Mouse (Mus musculus) MEL (cell line): ENCODE data around the gene Kcnh1.

Source experiments
- BHLHE40 ChIP-seq: IDR thresholded peaks from 2 replicates; pipeline ENCODE4 v1.6.1; 2012; ENCODE audit warnings: low read depth, mild to moderate bottlenecking, inconsistent platforms, low read length, improper control_type of control experiment, borderline replicate concordance
- CHD1 ChIP-seq: IDR thresholded peaks from 2 replicates; pipeline ENCODE4 v1.6.1; 2012; ENCODE audit warnings: low read depth, mild to moderate bottlenecking, inconsistent platforms, low read length, improper control_type of control experiment
- CTCF ChIP-seq, 3 experiments: IDR thresholded peaks in 2 of 3; conservative IDR thresholded peaks in 1 of 3; 2 replicates each; pipeline ENCODE4 v1.5.1; 2011 to 2012; ENCODE audit warnings: low read length in 3 of 3, low read depth in 2 of 3, mild to moderate bottlenecking in 2 of 3, improper control_type of control experiment in 1 of 3, inconsistent platforms in 1 of 3, mixed read lengths in 1 of 3, moderate library complexity in 1 of 3; ENCODE audit not compliant: control insufficient read depth in 1 of 3, insufficient read depth in 1 of 3, poor library complexity in 1 of 3, severe bottlenecking in 1 of 3
- GATA1 ChIP-seq: IDR thresholded peaks from 2 replicates; pipeline ENCODE4 v1.6.1; 2011; ENCODE audit warnings: low read depth, low read length, improper control_type of control experiment
- POLR2A ChIP-seq, 2 experiments: IDR thresholded peaks; 2 replicates each; pipeline ENCODE4 v1.6.1; 2011 to 2012; ENCODE audit warnings: low read length in 2 of 2, mild to moderate bottlenecking in 2 of 2, control low read depth in 1 of 2, improper control_type of control experiment in 1 of 2, low read depth in 1 of 2, moderate library complexity in 1 of 2; ENCODE audit not compliant: control insufficient read depth in 1 of 2, insufficient read depth in 1 of 2, poor library complexity in 1 of 2
- SIN3A ChIP-seq: IDR thresholded peaks from 2 replicates; pipeline ENCODE4 v1.6.1; 2012; ENCODE audit warnings: low read length, improper control_type of control experiment, inconsistent platforms

DNA sequence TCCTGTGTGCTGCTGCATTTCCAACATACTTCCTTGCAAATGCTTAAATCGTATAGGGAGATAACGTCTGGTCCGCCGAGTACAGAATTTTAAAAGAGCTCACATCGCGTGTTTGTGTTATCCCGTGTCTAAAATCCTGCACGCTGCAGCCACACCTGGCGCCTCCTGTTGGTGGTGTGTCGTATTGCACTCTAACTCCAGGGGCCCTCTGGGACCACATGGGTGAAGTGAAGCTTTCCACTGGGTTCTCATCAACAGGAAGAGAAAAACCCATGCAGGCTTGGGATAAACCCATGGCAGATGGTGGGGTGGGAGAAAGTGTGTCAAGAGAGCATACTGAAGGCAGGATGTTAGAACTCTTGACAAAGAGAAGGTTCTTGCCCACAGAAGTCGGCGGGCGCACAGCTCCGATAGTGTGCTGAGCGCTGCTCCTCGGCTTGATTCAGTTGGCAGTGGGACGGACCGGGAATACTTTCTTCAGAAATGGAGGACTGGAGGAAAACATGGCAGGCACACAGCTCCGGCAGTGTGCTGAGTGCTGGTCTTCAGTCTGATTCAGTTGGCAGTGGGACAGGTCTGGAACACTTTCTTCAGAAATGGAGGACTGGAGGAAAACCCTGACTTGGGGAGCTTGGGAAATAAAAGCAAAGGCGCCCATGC, 253.6 kb downstream of the Kcnh1 start:
- TF ChIP-seq POLR2A (IDR thresholded peaks at IDR 0.05; ENCODE audit: control insufficient read depth in 1 of 2, insufficient read depth in 1 of 2, low read depth in 1 of 2, low read length in 2 of 2, poor library complexity in 1 of 2) (no peak), CTCF (IDR thresholded peaks at IDR 0.05 in 2 of 3, conservative IDR thresholded peaks at IDR 0.05 in 1 of 3; ENCODE audit: control insufficient read depth in 1 of 3, insufficient read depth in 1 of 3, low read depth in 2 of 3, low read length in 3 of 3, poor library complexity in 1 of 3, severe bottlenecking in 1 of 3) (peak; percentile 31 to 53 (median 41); a peak in 5 of 6 replicates), GATA1 (no peak), SIN3A (no peak), CHD1 (no peak), BHLHE40 (no peak)
